Mouse (Mus musculus) spleen, embryonic (tissue): ENCODE results near the gene St3gal2.

Experiments
- CTCF ChIA-PET: fragments of 350-600 bp; sonication (Branson Sonifier 250); formaldehyde crosslinking; loops from one replicate; lab custom pipeline; 2022; lab: Charles Lee

Gene St3gal2

DNA sequence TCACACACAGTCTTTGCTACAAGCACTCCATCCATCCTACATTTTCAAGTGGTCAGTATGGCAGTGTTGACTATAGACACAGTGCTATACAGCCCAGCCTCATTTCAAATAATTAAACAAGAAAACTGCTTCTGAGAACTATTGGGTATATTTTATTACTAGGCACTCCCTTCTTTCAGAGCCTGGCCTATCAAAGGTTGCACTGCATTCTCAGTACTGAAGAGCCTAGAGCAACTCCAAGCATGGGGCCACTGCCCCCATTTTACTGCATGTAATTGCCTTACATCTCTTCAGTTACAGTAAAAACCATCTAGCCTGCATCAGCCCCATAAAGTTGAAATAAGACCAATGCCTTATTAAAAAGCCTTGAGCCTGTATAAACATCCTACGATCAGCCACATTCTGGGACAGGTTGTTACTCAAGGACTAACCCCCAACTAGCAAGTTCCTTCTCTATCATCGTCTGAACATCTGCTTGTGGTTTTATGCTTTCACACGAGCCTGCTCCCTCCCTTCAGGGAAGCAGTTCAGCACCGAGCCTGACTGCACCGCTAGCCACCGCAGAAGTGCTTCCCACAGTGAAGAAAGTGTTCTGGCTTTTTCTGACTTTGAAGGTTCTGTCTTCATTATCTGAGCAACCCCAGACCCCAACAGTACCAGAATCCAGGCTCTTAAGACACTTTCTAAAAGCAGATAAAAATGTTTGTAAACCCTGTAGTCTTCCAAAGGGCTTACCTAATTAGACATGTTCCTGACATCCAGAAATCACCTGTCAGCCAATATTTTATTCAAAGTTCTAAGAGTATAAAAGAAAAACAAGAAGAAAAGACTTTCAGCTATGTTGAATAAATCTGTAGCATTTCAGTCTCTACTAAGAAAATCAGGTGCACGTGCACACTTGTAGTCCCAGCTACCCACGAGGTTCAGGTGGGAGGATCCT lies 68.4 kb downstream of the St3gal2 start:
- CTCF ChIA-PET: no interaction called here

DNA sequence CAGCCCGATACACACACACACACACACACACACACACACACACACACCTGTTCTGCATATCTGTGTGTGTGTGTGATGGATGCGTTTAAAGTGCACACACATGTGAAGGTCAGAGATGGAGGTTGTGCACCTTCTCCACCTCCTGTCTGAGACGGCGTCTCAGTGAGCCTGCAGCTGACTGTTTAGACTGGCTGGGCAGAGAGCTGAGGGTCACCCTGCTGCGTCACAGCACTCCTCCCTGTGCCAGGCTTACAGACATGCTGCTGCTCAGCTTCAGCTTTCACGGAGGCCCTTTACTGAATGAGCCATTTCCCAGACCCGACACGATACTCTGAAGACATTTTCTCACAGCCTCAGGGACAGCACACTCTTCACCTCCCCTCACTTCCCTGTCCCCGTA lies 70.3 kb downstream of the St3gal2 start:
- CTCF ChIA-PET: no interaction called here

DNA sequence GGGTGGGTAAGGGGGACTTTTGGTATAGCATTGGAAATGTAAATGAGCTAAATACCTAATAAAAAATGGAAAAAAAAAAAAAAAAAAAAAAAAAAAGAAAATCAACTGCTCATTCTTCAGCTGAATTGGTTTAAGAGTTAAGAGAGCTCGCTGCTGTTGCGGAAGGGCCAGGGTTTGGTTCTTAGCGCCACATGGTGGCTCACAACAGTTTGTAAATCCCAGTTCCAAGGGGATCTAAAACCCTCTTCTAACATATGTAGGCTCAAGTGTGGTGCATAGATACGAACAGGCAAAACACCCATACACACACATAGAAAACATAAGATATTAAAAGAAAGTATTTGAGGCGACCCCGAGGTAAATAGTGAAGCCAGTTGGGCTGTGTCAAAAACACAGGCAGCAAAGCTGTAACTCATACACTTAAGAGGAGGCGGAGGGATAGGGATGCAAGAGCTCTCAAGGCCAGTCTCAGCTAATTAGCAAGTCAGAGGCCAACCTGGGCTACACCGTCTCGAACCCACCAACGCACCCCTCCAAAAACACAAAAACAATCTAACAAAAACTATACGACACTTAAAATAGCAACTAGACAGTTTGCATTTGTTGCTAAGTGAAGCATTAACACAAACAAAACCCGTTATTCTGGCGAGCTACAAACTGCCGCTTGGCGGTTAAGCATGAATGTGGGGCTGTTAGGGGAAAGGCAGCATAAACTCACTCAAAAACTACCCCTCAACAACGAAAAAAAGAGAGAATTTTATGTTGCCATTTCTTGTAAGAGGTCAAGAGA lies 77.1 kb downstream of the St3gal2 start:
- CTCF ChIA-PET: no interaction called here

DNA sequence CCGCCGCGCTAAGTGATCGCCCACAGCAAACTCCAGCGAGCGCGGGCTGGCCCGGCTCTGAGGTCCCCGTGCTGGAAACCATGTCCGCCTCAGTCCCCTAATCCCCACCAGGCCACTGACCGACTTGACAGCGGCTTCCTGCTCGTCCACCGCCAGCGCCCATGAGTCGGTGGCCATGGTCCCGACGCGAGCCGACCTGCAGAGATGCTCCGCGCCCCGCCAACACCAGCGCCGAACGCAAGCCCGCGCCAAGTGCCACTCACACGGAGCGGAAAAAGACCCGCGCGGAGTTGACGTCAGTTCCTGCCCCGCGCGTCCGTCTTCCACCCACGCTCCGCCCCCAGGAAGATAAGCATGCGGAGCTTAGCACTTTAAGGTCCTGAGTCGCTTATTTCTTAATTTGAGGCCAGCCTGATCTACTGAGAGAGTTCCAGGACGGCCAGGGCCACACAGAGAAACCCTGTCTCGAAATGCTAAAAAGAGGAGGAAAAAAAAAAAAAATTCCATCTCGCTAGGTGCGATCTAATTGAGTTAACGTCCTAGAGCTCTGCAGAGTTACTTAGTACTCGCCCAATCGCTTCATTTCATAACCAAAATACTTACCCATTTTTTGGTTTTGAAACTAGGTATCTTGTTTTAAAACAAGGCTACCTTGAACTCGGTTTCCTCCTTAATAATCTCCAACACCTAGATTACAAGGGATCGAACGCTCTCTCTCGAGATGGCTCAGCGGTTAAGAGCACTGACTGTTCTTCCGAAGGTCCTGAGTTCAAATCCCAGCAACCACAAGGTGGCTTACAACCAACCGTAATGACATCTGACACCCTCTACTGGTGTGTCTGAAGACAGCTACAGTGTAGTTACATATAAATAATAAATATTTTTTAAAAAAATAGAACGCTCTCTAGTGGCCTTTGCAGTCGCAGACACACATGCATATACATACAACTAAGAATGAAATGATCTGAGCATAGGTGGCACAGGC lies 78.1 kb downstream of the St3gal2 start, which contains the start of gene Ddx19a:
Gene Ddx19a, minus strand, starts transcription at position 254 of the 985 bp plus-strand sequence.
- CTCF ChIA-PET: interaction anchor here (0.7 kb wide), 1 partner anchor 30 kb away, joined by 4 read pairs; no protein-coding TSS in a partner anchor

DNA sequence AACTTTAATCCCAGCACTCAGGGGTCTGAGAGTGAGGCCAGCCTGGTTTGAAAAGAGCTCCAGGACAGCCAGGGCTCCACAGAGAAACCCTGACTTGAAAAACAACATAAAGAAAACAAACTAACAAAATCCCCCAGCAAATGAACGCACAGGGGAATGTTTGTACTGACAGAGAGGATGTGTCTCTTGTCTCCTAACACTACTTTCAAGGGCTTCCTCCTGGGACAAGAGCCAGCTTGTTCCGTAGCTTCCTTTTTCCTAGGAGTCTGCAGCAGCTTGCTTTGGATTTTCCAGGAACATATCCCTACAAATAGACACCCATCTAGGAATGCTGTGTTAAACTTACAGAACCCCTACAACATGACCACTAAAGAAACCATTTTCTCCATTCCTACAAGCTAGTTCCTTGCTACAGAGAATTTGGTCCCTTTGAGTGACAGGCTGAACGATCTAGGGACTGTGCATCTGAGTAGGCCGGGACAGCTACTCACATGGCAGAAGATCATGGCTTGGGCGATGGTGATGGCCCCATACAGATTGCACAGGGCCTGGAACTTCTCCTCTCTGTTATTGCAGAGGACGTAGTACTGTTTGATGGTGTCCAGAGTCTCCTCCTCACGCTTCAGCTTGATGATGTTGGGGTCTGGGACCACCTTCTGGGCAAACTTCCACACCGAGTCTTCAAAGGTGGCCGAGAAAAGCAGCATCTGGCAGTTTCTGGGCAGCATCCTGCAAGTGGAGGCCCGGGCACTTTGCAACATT lies 90.7 kb downstream of the St3gal2 start:
- CTCF ChIA-PET: interaction anchor here (0.6 kb wide), 1 partner anchor 20 kb away, joined by 3 read pairs; no protein-coding TSS in a partner anchor
